Mouse (Mus musculus): ENCODE measurements around the gene Prmt3. TPM values are rescaled to one million over a fixed set of nuclear protein-coding genes. Genes with fewer than 3 reads are reported as not detected.

Prmt3 gene
- total RNA-seq, 1 experiment: 64.8 TPM

GRCm38 (mm10) chr7:49797171-49797570 is 19.0 kb downstream of the Prmt3 start:
- H3K4me3 ChIP-seq (ENCODE audit: insufficient read depth in 1 of 2, low read depth in 1 of 2, low read length in 2 of 2, poor library complexity in 1 of 2, severe bottlenecking in 1 of 2): no peak overlapping the region
- peaks cover 28% of the 10 kb centered on the region for H3K36me3 ChIP-seq (ENCODE audit: control insufficient read depth, insufficient read depth, low read length, poor library complexity, severe bottlenecking)
- no peak for DNase-seq (ENCODE audit: low read depth, low spot score)
- in situ Hi-C loops (cut with MboI; ENCODE audit: low sequenced_read_pairs in 2 of 2, unreplicated experiment in 2 of 2): no loop called here
- H3K4me1 ChIP-seq (ENCODE audit: control insufficient read depth in 2 of 2, insufficient read depth in 2 of 2, low read length in 2 of 2, poor library complexity in 1 of 2): no peaks in the 10 kb centered on the region
- no peak for TF ChIP-seq HCFC1 (IDR thresholded peaks at IDR 0.05; ENCODE audit: borderline replicate concordance, insufficient read depth, low read length)
- H3K27ac ChIP-seq (ENCODE audit: insufficient read depth, low read depth, low read length, poor library complexity, severe bottlenecking): no peak overlapping the region
- H3K9ac ChIP-seq (ENCODE audit: insufficient read depth, low read depth, low read length, poor library complexity, severe bottlenecking): no peak overlapping the region
- H3K9me3 ChIP-seq (ENCODE audit: control insufficient read depth, insufficient read depth, low read depth, low read length): no peaks in the 10 kb centered on the region

- peaks cover 34% of the 10 kb centered on the region for H3K36me3 ChIP-seq (ENCODE audit: control insufficient read depth, insufficient read depth, low read length, poor library complexity, severe bottlenecking)
- H3K27ac ChIP-seq (ENCODE audit: insufficient read depth, low read depth, low read length, poor library complexity, severe bottlenecking): no peak overlapping the region
- no peaks in the 10 kb centered on the region for H3K4me1 ChIP-seq (ENCODE audit: control insufficient read depth in 2 of 2, insufficient read depth in 2 of 2, low read length in 2 of 2, poor library complexity in 1 of 2)
- DNase-seq (ENCODE audit: low read depth, low spot score): no peak
- H3K4me3 ChIP-seq (ENCODE audit: insufficient read depth in 1 of 2, low read depth in 1 of 2, low read length in 2 of 2, poor library complexity in 1 of 2, severe bottlenecking in 1 of 2): no peak overlapping the region
- no peak overlapping the region for H3K9ac ChIP-seq (ENCODE audit: insufficient read depth, low read depth, low read length, poor library complexity, severe bottlenecking)
- no peaks in the 10 kb centered on the region for H3K9me3 ChIP-seq (ENCODE audit: control insufficient read depth, insufficient read depth, low read depth, low read length)
- in situ Hi-C loops (cut with MboI; ENCODE audit: low sequenced_read_pairs in 2 of 2, unreplicated experiment in 2 of 2): no loop called here
- TF ChIP-seq ZC3H11A (IDR thresholded peaks at IDR 0.05; ENCODE audit: borderline replicate concordance, low read depth, low read length): no peak
- TF ChIP-seq ZNF384 (IDR thresholded peaks at IDR 0.05; ENCODE audit: low read depth, low read length): no peak
- no peak for TF ChIP-seq HCFC1 (IDR thresholded peaks at IDR 0.05; ENCODE audit: borderline replicate concordance, insufficient read depth, low read length)
- no peak for TF ChIP-seq CHD2 (IDR thresholded peaks at IDR 0.05; ENCODE audit: low read depth, low read length)
- TF ChIP-seq MAFK (IDR thresholded peaks at IDR 0.05; ENCODE audit: insufficient read depth, low read depth, low read length): no peak
Observed at GRCm38 (mm10) chr7:49803511-49803910, 25.4 kb downstream of the Prmt3 start.

- H3K27ac ChIP-seq (ENCODE audit: insufficient read depth, low read depth, low read length, poor library complexity, severe bottlenecking): no peak overlapping the region
- H3K4me1 ChIP-seq (ENCODE audit: control insufficient read depth in 2 of 2, insufficient read depth in 2 of 2, low read length in 2 of 2, poor library complexity in 1 of 2): no peaks in the 10 kb centered on the region
- DNase-seq (ENCODE audit: low read depth, low spot score): no peak
- in situ Hi-C loops (cut with MboI; ENCODE audit: low sequenced_read_pairs in 2 of 2, unreplicated experiment in 2 of 2): no loop called here
- peaks cover 32% of the 10 kb centered on the region for H3K36me3 ChIP-seq (ENCODE audit: control insufficient read depth, insufficient read depth, low read length, poor library complexity, severe bottlenecking)
- TF ChIP-seq CHD2 (IDR thresholded peaks at IDR 0.05; ENCODE audit: low read depth, low read length) (no peak), ZNF384 (IDR thresholded peaks at IDR 0.05; ENCODE audit: low read depth, low read length) (no peak), MAFK (IDR thresholded peaks at IDR 0.05; ENCODE audit: insufficient read depth, low read depth, low read length) (no peak), HCFC1 (IDR thresholded peaks at IDR 0.05; ENCODE audit: borderline replicate concordance, insufficient read depth, low read length) (no peak), ZC3H11A (IDR thresholded peaks at IDR 0.05; ENCODE audit: borderline replicate concordance, low read depth, low read length) (no peak)
- no peaks in the 10 kb centered on the region for H3K9me3 ChIP-seq (ENCODE audit: control insufficient read depth, insufficient read depth, low read depth, low read length)
- no peak overlapping the region for H3K9ac ChIP-seq (ENCODE audit: insufficient read depth, low read depth, low read length, poor library complexity, severe bottlenecking)
- H3K4me3 ChIP-seq (ENCODE audit: insufficient read depth in 1 of 2, low read depth in 1 of 2, low read length in 2 of 2, poor library complexity in 1 of 2, severe bottlenecking in 1 of 2): no peak overlapping the region
Observed at GRCm38 (mm10) chr7:49804638-49805165, 26.6 kb downstream of the Prmt3 start.

GRCm38 (mm10) chr7:49805618-49806017 is 27.5 kb downstream of the Prmt3 start:
- H3K4me3 ChIP-seq (ENCODE audit: insufficient read depth in 1 of 2, low read depth in 1 of 2, low read length in 2 of 2, poor library complexity in 1 of 2, severe bottlenecking in 1 of 2): no peak overlapping the region
- DNase-seq (ENCODE audit: low read depth, low spot score): no peak
- peaks cover 27% of the 10 kb centered on the region for H3K36me3 ChIP-seq (ENCODE audit: control insufficient read depth, insufficient read depth, low read length, poor library complexity, severe bottlenecking)
- no peak for TF ChIP-seq ZNF384 (IDR thresholded peaks at IDR 0.05; ENCODE audit: low read depth, low read length)
- no peak for TF ChIP-seq CHD2 (IDR thresholded peaks at IDR 0.05; ENCODE audit: low read depth, low read length)
- no peak for TF ChIP-seq HCFC1 (IDR thresholded peaks at IDR 0.05; ENCODE audit: borderline replicate concordance, insufficient read depth, low read length)
- TF ChIP-seq MAFK (IDR thresholded peaks at IDR 0.05; ENCODE audit: insufficient read depth, low read depth, low read length): no peak
- TF ChIP-seq ZC3H11A (IDR thresholded peaks at IDR 0.05; ENCODE audit: borderline replicate concordance, low read depth, low read length): no peak
- H3K27ac ChIP-seq (ENCODE audit: insufficient read depth, low read depth, low read length, poor library complexity, severe bottlenecking): no peak overlapping the region
- no peaks in the 10 kb centered on the region for H3K9me3 ChIP-seq (ENCODE audit: control insufficient read depth, insufficient read depth, low read depth, low read length)
- H3K4me1 ChIP-seq (ENCODE audit: control insufficient read depth in 2 of 2, insufficient read depth in 2 of 2, low read length in 2 of 2, poor library complexity in 1 of 2): no peaks in the 10 kb centered on the region
- in situ Hi-C loops (cut with MboI; ENCODE audit: low sequenced_read_pairs in 2 of 2, unreplicated experiment in 2 of 2): no loop called here
- H3K9ac ChIP-seq (ENCODE audit: insufficient read depth, low read depth, low read length, poor library complexity, severe bottlenecking): no peak overlapping the region

GRCm38 (mm10) chr7:49807093-49807682 is 29.0 kb downstream of the Prmt3 start:
- no peak for TF ChIP-seq ZNF384 (IDR thresholded peaks at IDR 0.05; ENCODE audit: low read depth, low read length)
- no peak for TF ChIP-seq MAFK (IDR thresholded peaks at IDR 0.05; ENCODE audit: insufficient read depth, low read depth, low read length)
- TF ChIP-seq HCFC1 (IDR thresholded peaks at IDR 0.05; ENCODE audit: borderline replicate concordance, insufficient read depth, low read length): no peak
- TF ChIP-seq ZC3H11A (IDR thresholded peaks at IDR 0.05; ENCODE audit: borderline replicate concordance, low read depth, low read length): no peak
- TF ChIP-seq CHD2 (IDR thresholded peaks at IDR 0.05; ENCODE audit: low read depth, low read length): no peak
- no peaks in the 10 kb centered on the region for H3K4me1 ChIP-seq (ENCODE audit: control insufficient read depth in 2 of 2, insufficient read depth in 2 of 2, low read length in 2 of 2, poor library complexity in 1 of 2)
- DNase-seq (ENCODE audit: low read depth, low spot score): no peak

More at GRCm38 (mm10) chr7:49807093-49807682, 29.0 kb downstream of the Prmt3 start:
- Histone ChIP-seq H3K36me3 (ENCODE audit: control insufficient read depth, insufficient read depth, low read length, poor library complexity, severe bottlenecking) (peaks cover 24% of the 10 kb centered on the region), H3K9ac (ENCODE audit: insufficient read depth, low read depth, low read length, poor library complexity, severe bottlenecking) (no peak overlapping the region), H3K4me3 (ENCODE audit: insufficient read depth in 1 of 2, low read depth in 1 of 2, low read length in 2 of 2, poor library complexity in 1 of 2, severe bottlenecking in 1 of 2) (no peak overlapping the region), H3K27ac (ENCODE audit: insufficient read depth, low read depth, low read length, poor library complexity, severe bottlenecking) (no peak overlapping the region), H3K9me3 (ENCODE audit: control insufficient read depth, insufficient read depth, low read depth, low read length) (no peaks in the 10 kb centered on the region)
- in situ Hi-C loops (cut with MboI; ENCODE audit: low sequenced_read_pairs in 2 of 2, unreplicated experiment in 2 of 2): no loop called here
